Comparison of ENCODE assay signal across 24 mouse cellular contexts in the genomic region with DNA sequence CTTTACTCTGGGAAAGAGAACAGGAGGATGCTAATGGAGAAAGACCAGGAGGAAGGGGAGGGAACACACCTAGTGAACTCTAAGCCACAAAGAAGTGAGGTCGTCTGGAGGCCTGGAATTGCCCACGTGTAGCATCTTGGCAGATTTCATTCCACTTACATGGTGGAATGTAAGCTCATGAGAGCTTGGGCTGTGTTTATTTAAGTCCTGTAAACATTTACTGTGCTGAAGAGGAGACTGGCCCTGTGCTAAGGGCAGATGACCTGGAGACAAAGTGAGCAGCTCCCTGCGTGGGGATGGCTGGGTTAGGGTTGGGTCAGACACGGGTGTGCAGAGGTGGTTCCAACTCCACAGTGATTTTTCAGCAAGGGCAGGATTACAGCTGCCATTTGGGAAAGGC.
DNase-seq lines count a peak whose midpoint lies in the region; ATAC-seq and TF ChIP-seq lines count a peak whose summit lies in the region.
"Had no signal": no experiment of that assay in that cellular context is flagged by ENCODE, and none has a peak within 500 bp of the region (broad histone marks: within the 10 kb centered on the region; RNA-seq: fewer than 3 reads in every experiment).

No protein-coding gene starts in this region.

- H3K4me1 ChIP-seq in limb, embryonic 12.5 days (replicated peaks): 0 out of 2 replicates have a peak, but pooled peaks cover 5% of the 10 kb centered on the region
- 0 out of 2 replicates have a peak, but pooled peaks cover 2% of the 10 kb centered on the region for H3K4me1 ChIP-seq in limb, embryonic 10.5 days
- peaks cover 14% of the 10 kb centered on the region for H3K4me1 ChIP-seq in limb, embryonic 13.5 days
- H3K4me1 ChIP-seq in lung, embryonic 16.5 days (replicated peaks; ENCODE audit: control insufficient read depth, insufficient read depth, low read length): peaks cover 6% of the 10 kb centered on the region; the same call in 1 of the 2 replicates
- H3K4me1 ChIP-seq in small intestine, adult 2 months (ENCODE audit: control insufficient read depth, insufficient read depth, insufficient read length, low read length): peaks cover 2% of the 10 kb centered on the region; the same call in 1 of the 2 replicates
- no peaks in the 10 kb centered on the region for H3K4me1 ChIP-seq in midbrain, embryonic 15.5 days
- H3K4me1 ChIP-seq: forebrain, embryonic 10.5 days; hindbrain, embryonic 15.5 days; limb, embryonic 15.5 days; neural tube, embryonic 15.5 days had no signal

- no peak overlapping the region for H3K4me2 ChIP-seq in limb, embryonic 12.5 days
- no peak overlapping the region for H3K4me2 ChIP-seq in limb, embryonic 13.5 days (replicated peaks)
- H3K4me2 ChIP-seq in lung, embryonic 16.5 days (ENCODE audit: low read depth, low read length): no peak overlapping the region
- H3K4me2 ChIP-seq in midbrain, embryonic 15.5 days: no peak overlapping the region
- H3K4me2 ChIP-seq: hindbrain, embryonic 15.5 days; limb, embryonic 15.5 days; midbrain, embryonic 11.5 days; neural tube, embryonic 15.5 days had no signal

- no peak for ATAC-seq in limb, embryonic 12.5 days (ENCODE audit: insufficient number of reproducible peaks, insufficient read depth, low FRiP score, low TSS enrichment, low read depth)
- ATAC-seq in limb, embryonic 13.5 days (ENCODE audit: low FRiP score, low read depth): no peak
- ATAC-seq in lung, embryonic 16.5 days (ENCODE audit: low read depth): peak; percentile 62
- no peak for ATAC-seq in midbrain, embryonic 15.5 days (replicated peaks)
- ATAC-seq: forebrain, postnatal 0 days; Patski had no signal

- H3K36me3 ChIP-seq in limb, embryonic 12.5 days: no peaks in the 10 kb centered on the region
- no peaks in the 10 kb centered on the region for H3K36me3 ChIP-seq in limb, embryonic 10.5 days
- H3K36me3 ChIP-seq in limb, embryonic 13.5 days: no peaks in the 10 kb centered on the region
- no peaks in the 10 kb centered on the region for H3K36me3 ChIP-seq in lung, embryonic 16.5 days (ENCODE audit: control insufficient read depth, insufficient read depth, low read length)
- H3K36me3 ChIP-seq in small intestine, adult 2 months (ENCODE audit: control insufficient read depth, insufficient read depth, low read length): no peaks in the 10 kb centered on the region
- H3K36me3 ChIP-seq in midbrain, embryonic 15.5 days (replicated peaks): no peaks in the 10 kb centered on the region
- H3K36me3 ChIP-seq: G1E; hindbrain, embryonic 15.5 days; limb, embryonic 15.5 days; neural tube, embryonic 15.5 days had no signal

- peaks cover 6% of the 10 kb centered on the region for H3K9me3 ChIP-seq in limb, embryonic 12.5 days
- H3K9me3 ChIP-seq in limb, embryonic 10.5 days (replicated peaks): 0 out of 2 replicates have a peak, but pooled peaks cover 2% of the 10 kb centered on the region
- H3K9me3 ChIP-seq in limb, embryonic 13.5 days: peaks cover 9% of the 10 kb centered on the region
- H3K9me3 ChIP-seq in lung, embryonic 16.5 days (ENCODE audit: control insufficient read depth, low read length): peaks cover 4% of the 10 kb centered on the region; the same call in 1 of the 2 replicates
- no peaks in the 10 kb centered on the region for H3K9me3 ChIP-seq in midbrain, embryonic 15.5 days
- H3K9me3 ChIP-seq: hindbrain, embryonic 15.5 days; limb, embryonic 15.5 days; neural tube, embryonic 15.5 days had no signal

- peak overlapping the region; percentile 19 for H3K27ac ChIP-seq in limb, embryonic 12.5 days
- no peak overlapping the region for H3K27ac ChIP-seq in limb, embryonic 10.5 days
- peak overlapping the region; percentile 61 for H3K27ac ChIP-seq in limb, embryonic 13.5 days
- H3K27ac ChIP-seq in lung, embryonic 16.5 days (ENCODE audit: low read length): no peak overlapping the region
- H3K27ac ChIP-seq in small intestine, adult 2 months (ENCODE audit: insufficient read depth, low read depth, low read length): peak overlapping the region; percentile 15; the same call in 1 of the 2 replicates
- no peak overlapping the region for H3K27ac ChIP-seq in midbrain, embryonic 15.5 days
- H3K27ac ChIP-seq: forebrain, embryonic 10.5 days; hindbrain, embryonic 15.5 days; neural tube, embryonic 15.5 days had no signal

- DNase-seq in limb, embryonic 10.5 days (ENCODE audit: low spot score): no peak
- no peak for DNase-seq in cerebellum, postnatal 4 days (ENCODE audit: low spot score in 2 of 2)
- DNase-seq: cerebellum, adult 11 months; cerebellum, adult 9-11 months; forebrain, postnatal 0 days; gastrocnemius, postnatal 36 days; kidney, adult 9 months; kidney, postnatal 14 days; layer of hippocampus, postnatal 36 days; thymus, adult 2 months; thymus, postnatal 4 days had no signal

- no peak for TF ChIP-seq POLR2A in small intestine, adult 2 months (IDR thresholded peaks at IDR 0.05; ENCODE audit: low read depth, low read length)

- TF ChIP-seq CTCF in small intestine, adult 2 months (IDR thresholded peaks at IDR 0.05; ENCODE audit: extremely low read depth, insufficient read length, insufficient replicate concordance, low read depth, low read length): no peak

- 36% methylated on average over 4 of the region's 4 CpGs for WGBS in limb, embryonic 12.5 days
- WGBS in limb, embryonic 10.5 days: 44% methylated on average over 4 of the region's 4 CpGs
- 36% methylated on average over 4 of the region's 4 CpGs for WGBS in limb, embryonic 13.5 days
- 7% methylated on average over 4 of the region's 4 CpGs for WGBS in lung, embryonic 16.5 days
- WGBS in small intestine, adult 2 months: 60% methylated on average over 4 of the region's 4 CpGs
- 74% methylated on average over 4 of the region's 4 CpGs for WGBS in midbrain, embryonic 15.5 days

- no peak overlapping the region for H3K4me3 ChIP-seq in limb, embryonic 12.5 days (replicated peaks)
- no peak overlapping the region for H3K4me3 ChIP-seq in limb, embryonic 10.5 days
- H3K4me3 ChIP-seq in limb, embryonic 13.5 days: no peak overlapping the region
- H3K4me3 ChIP-seq in lung, embryonic 16.5 days (ENCODE audit: low read length): no peak overlapping the region
- H3K4me3 ChIP-seq in small intestine, adult 2 months (ENCODE audit: low read depth, low read length): no peak overlapping the region
- H3K4me3 ChIP-seq in midbrain, embryonic 15.5 days: no peak overlapping the region
- H3K4me3 ChIP-seq: forebrain, embryonic 10.5 days; hindbrain, embryonic 15.5 days; limb, embryonic 15.5 days; neural tube, embryonic 15.5 days had no signal

- H3K27me3 ChIP-seq in limb, embryonic 12.5 days: 0 out of 2 replicates have a peak, but pooled peaks cover 5% of the 10 kb centered on the region
- H3K27me3 ChIP-seq in limb, embryonic 10.5 days (ENCODE audit: low read depth, poor library complexity, severe bottlenecking): no peaks in the 10 kb centered on the region
- no peaks in the 10 kb centered on the region for H3K27me3 ChIP-seq in limb, embryonic 13.5 days
- no peaks in the 10 kb centered on the region for H3K27me3 ChIP-seq in lung, embryonic 16.5 days (ENCODE audit: control insufficient read depth, insufficient read depth, low read depth, low read length)
- H3K27me3 ChIP-seq in small intestine, adult 2 months (ENCODE audit: control insufficient read depth, insufficient read depth, low read length): no peaks in the 10 kb centered on the region
- H3K27me3 ChIP-seq in midbrain, embryonic 15.5 days (replicated peaks): no peaks in the 10 kb centered on the region
- H3K27me3 ChIP-seq: CH12.LX; hindbrain, embryonic 15.5 days; limb, embryonic 15.5 days; neural tube, embryonic 15.5 days; Patski had no signal

- no peak overlapping the region for H3K9ac ChIP-seq in limb, embryonic 12.5 days (replicated peaks)
- no peak overlapping the region for H3K9ac ChIP-seq in limb, embryonic 13.5 days
- no peak overlapping the region for H3K9ac ChIP-seq in lung, embryonic 16.5 days (ENCODE audit: low read length)
- no peak overlapping the region for H3K9ac ChIP-seq in midbrain, embryonic 15.5 days
- H3K9ac ChIP-seq: forebrain, postnatal 0 days; hindbrain, embryonic 15.5 days; limb, embryonic 15.5 days; neural tube, embryonic 15.5 days had no signal

Comparison
In these comparisons a context has a peak if more than half of its experiments do, and no peak if none do; other contexts are left out.
1. H3K27ac ChIP-seq: peak in limb, embryonic 12.5 days (single experiment), limb, embryonic 13.5 days (single experiment) and small intestine, adult 2 months (single experiment); none in limb, embryonic 10.5 days (single experiment), lung, embryonic 16.5 days (single experiment) and midbrain, embryonic 15.5 days (single experiment).